11 mouse cellular contexts compared by ENCODE assay signal in genomic region chr9:95493393-95493792, GRCm38 (mm10). TPM values are rescaled to one million over a fixed set of nuclear protein-coding genes. Genes with fewer than 3 reads are reported as not detected.
DNase-seq lines count a peak whose midpoint lies in the region; ATAC-seq and TF ChIP-seq lines count a peak whose summit lies in the region.
"Had no signal": no experiment of that assay in that cellular context is flagged by ENCODE, and none has a peak within 500 bp of the region (broad histone marks: within the 10 kb centered on the region; RNA-seq: fewer than 3 reads in every experiment).

No protein-coding gene starts in this region.

- no peak overlapping the region for H3K27ac ChIP-seq in hindbrain, embryonic 11.5 days (ENCODE audit: low read depth, low read length)
- H3K27ac ChIP-seq in hindbrain, embryonic 12.5 days: no peak overlapping the region
- no peak overlapping the region for H3K27ac ChIP-seq in lung, postnatal 0 days (ENCODE audit: low read length)
- no peak overlapping the region for H3K27ac ChIP-seq in stomach, postnatal 0 days (replicated peaks)
- no peak overlapping the region for H3K27ac ChIP-seq in neural tube, embryonic 15.5 days (replicated peaks)
- H3K27ac ChIP-seq: embryonic facial prominence, embryonic 10.5 days had no signal

- H3K9me3 ChIP-seq in hindbrain, embryonic 11.5 days (ENCODE audit: control insufficient read depth, low read length): no peaks in the 10 kb centered on the region
- H3K9me3 ChIP-seq in hindbrain, embryonic 12.5 days (replicated peaks): no peaks in the 10 kb centered on the region
- no peaks in the 10 kb centered on the region for H3K9me3 ChIP-seq in lung, postnatal 0 days (ENCODE audit: low read length)
- no peaks in the 10 kb centered on the region for H3K9me3 ChIP-seq in stomach, postnatal 0 days (ENCODE audit: control insufficient read depth, low read length)
- no peaks in the 10 kb centered on the region for H3K9me3 ChIP-seq in neural tube, embryonic 15.5 days (replicated peaks)
- H3K9me3 ChIP-seq: embryonic facial prominence, embryonic 10.5 days had no signal

- no peak overlapping the region for H3K9ac ChIP-seq in hindbrain, embryonic 11.5 days (ENCODE audit: low read depth, low read length)
- no peak overlapping the region for H3K9ac ChIP-seq in hindbrain, embryonic 12.5 days
- H3K9ac ChIP-seq in lung, postnatal 0 days (replicated peaks; ENCODE audit: low read depth): no peak overlapping the region
- no peak overlapping the region for H3K9ac ChIP-seq in stomach, postnatal 0 days (ENCODE audit: low read length)
- no peak overlapping the region for H3K9ac ChIP-seq in neural tube, embryonic 15.5 days (replicated peaks)

- TF ChIP-seq CTCF in lung, postnatal 0 days (IDR thresholded peaks at IDR 0.05): peak; percentile 13; the same call in 1 of the 2 replicates
- TF ChIP-seq CTCF in stomach, postnatal 0 days (IDR thresholded peaks at IDR 0.05; ENCODE audit: low read depth): peak; percentile 49

- peaks cover 2% of the 10 kb centered on the region; the same call in 1 of the 2 replicates for H3K36me3 ChIP-seq in hindbrain, embryonic 11.5 days (ENCODE audit: control insufficient read depth, insufficient read depth, low read length)
- peaks cover 29% of the 10 kb centered on the region for H3K36me3 ChIP-seq in hindbrain, embryonic 12.5 days
- peaks cover 9% of the 10 kb centered on the region; the same call in 1 of the 2 replicates for H3K36me3 ChIP-seq in lung, postnatal 0 days (ENCODE audit: insufficient read depth, low read length)
- peaks cover 3% of the 10 kb centered on the region; the same call in 1 of the 2 replicates for H3K36me3 ChIP-seq in stomach, postnatal 0 days (ENCODE audit: control insufficient read depth, insufficient read depth, low read length)
- H3K36me3 ChIP-seq in neural tube, embryonic 15.5 days: peaks cover 23% of the 10 kb centered on the region

- H3K4me2 ChIP-seq in hindbrain, embryonic 11.5 days (replicated peaks; ENCODE audit: low read depth, low read length): no peak overlapping the region
- no peak overlapping the region for H3K4me2 ChIP-seq in hindbrain, embryonic 12.5 days (replicated peaks)
- H3K4me2 ChIP-seq in lung, postnatal 0 days (replicated peaks; ENCODE audit: low read depth, low read length): no peak overlapping the region
- no peak overlapping the region for H3K4me2 ChIP-seq in stomach, postnatal 0 days (replicated peaks; ENCODE audit: low read depth)
- no peak overlapping the region for H3K4me2 ChIP-seq in neural tube, embryonic 15.5 days
- H3K4me2 ChIP-seq: midbrain, embryonic 11.5 days had no signal

- H3K4me3 ChIP-seq in hindbrain, embryonic 11.5 days (ENCODE audit: low read depth, low read length): no peak overlapping the region
- no peak overlapping the region for H3K4me3 ChIP-seq in hindbrain, embryonic 12.5 days
- no peak overlapping the region for H3K4me3 ChIP-seq in lung, postnatal 0 days (ENCODE audit: low read depth, low read length)
- no peak overlapping the region for H3K4me3 ChIP-seq in stomach, postnatal 0 days (ENCODE audit: low read depth, low read length)
- no peak overlapping the region for H3K4me3 ChIP-seq in neural tube, embryonic 15.5 days (replicated peaks)
- H3K4me3 ChIP-seq: embryonic facial prominence, embryonic 10.5 days had no signal

- H3K4me1 ChIP-seq in hindbrain, embryonic 11.5 days (replicated peaks; ENCODE audit: control insufficient read depth, insufficient read depth, low read length): no peaks in the 10 kb centered on the region
- no peaks in the 10 kb centered on the region for H3K4me1 ChIP-seq in hindbrain, embryonic 12.5 days
- no peaks in the 10 kb centered on the region for H3K4me1 ChIP-seq in lung, postnatal 0 days (ENCODE audit: insufficient read depth, low read depth, low read length)
- H3K4me1 ChIP-seq in stomach, postnatal 0 days (replicated peaks; ENCODE audit: control insufficient read depth, insufficient read depth): no peaks in the 10 kb centered on the region
- H3K4me1 ChIP-seq in neural tube, embryonic 15.5 days: no peaks in the 10 kb centered on the region
- H3K4me1 ChIP-seq: embryonic facial prominence, embryonic 10.5 days had no signal

- no peaks in the 10 kb centered on the region for H3K27me3 ChIP-seq in hindbrain, embryonic 11.5 days (ENCODE audit: control insufficient read depth, insufficient read depth, low read length)
- H3K27me3 ChIP-seq in hindbrain, embryonic 12.5 days: no peaks in the 10 kb centered on the region
- H3K27me3 ChIP-seq in lung, postnatal 0 days (replicated peaks; ENCODE audit: insufficient read depth, low read length): no peaks in the 10 kb centered on the region
- no peaks in the 10 kb centered on the region for H3K27me3 ChIP-seq in stomach, postnatal 0 days (ENCODE audit: control insufficient read depth, insufficient read depth, low read length)
- H3K27me3 ChIP-seq in neural tube, embryonic 15.5 days (replicated peaks): no peaks in the 10 kb centered on the region

- no peak for ATAC-seq in hindbrain, embryonic 11.5 days (ENCODE audit: low FRiP score)
- no peak for ATAC-seq in hindbrain, embryonic 12.5 days (ENCODE audit: low FRiP score)
- no peak for ATAC-seq in lung, postnatal 0 days
- no peak for ATAC-seq in stomach, postnatal 0 days (ENCODE audit: low FRiP score, low TSS enrichment)
- no peak for ATAC-seq in neural tube, embryonic 15.5 days (ENCODE audit: low FRiP score)

- DNase-seq in hindbrain, embryonic 11.5 days (ENCODE audit: low spot score): peak; percentile 8
- peak; percentile 15 for DNase-seq in lung, postnatal 0 days (ENCODE audit: low spot score)
- DNase-seq in lung, postnatal 4 days: no peak
- peak; percentile 14 for DNase-seq in c-Kit-positive CD71-positive TER-119-positive erythroid progenitor cells, embryonic 14.5 days (ENCODE audit: low spot score)
- no peak for DNase-seq in stomach, postnatal 0 days (ENCODE audit: low spot score)
- DNase-seq: kidney, adult 18-20 months; right cerebral cortex, adult 18-20 months had no signal

- no peak for TF ChIP-seq EP300 in lung, postnatal 0 days (IDR thresholded peaks at IDR 0.05)
- no peak for TF ChIP-seq EP300 in stomach, postnatal 0 days (optimal IDR thresholded peaks at IDR 0.05)

- 90% methylated on average over 3 of the region's 3 CpGs for WGBS in hindbrain, embryonic 11.5 days
- 95% methylated on average over 3 of the region's 3 CpGs for WGBS in hindbrain, embryonic 12.5 days
- WGBS in lung, postnatal 0 days: 87% methylated on average over 3 of the region's 3 CpGs
- 90% methylated on average over 3 of the region's 3 CpGs for WGBS in stomach, postnatal 0 days
- 84% methylated on average over 3 of the region's 3 CpGs for WGBS in neural tube, embryonic 15.5 days

RNA-seq across cellular contexts. Expression of gene U2surp, which starts 18.4 kb away (rescaled TPM):
- 142 and 183 TPM in 2 replicates for polyA plus RNA-seq in hindbrain, embryonic 11.5 days (2014; fragmentation: Nextera tagmentation; extraction: Ambion mirVana)
- polyA plus RNA-seq in hindbrain, embryonic 12.5 days (2016; fragmentation: Nextera tagmentation; extraction: Ambion mirVana): 159 and 182 TPM in 2 replicates
- polyA plus RNA-seq in lung, postnatal 0 days (2015; fragmentation: Nextera tagmentation; extraction: Ambion mirVana): 73.2 and 84.4 TPM in 2 replicates
- polyA plus RNA-seq in stomach, postnatal 0 days (2015; fragmentation: Nextera tagmentation; extraction: Ambion mirVana): 67.9 and 75.2 TPM in 2 replicates
- polyA plus RNA-seq in neural tube, embryonic 15.5 days (2015; fragmentation: Nextera tagmentation; extraction: Ambion mirVana): 115 and 128 TPM in 2 replicates

Comparison
In these comparisons a context has a peak if more than half of its experiments do, and no peak if none do; other contexts are left out.
1. DNase-seq: peak in hindbrain, embryonic 11.5 days (single experiment), lung, postnatal 0 days (single experiment) and c-Kit-positive CD71-positive TER-119-positive erythroid progenitor cells, embryonic 14.5 days (single experiment); none in lung, postnatal 4 days (0 of 2) and stomach, postnatal 0 days (single experiment).